Mouse (Mus musculus): ENCODE results near the gene Dclk1.

The Dclk1 gene

DNA sequence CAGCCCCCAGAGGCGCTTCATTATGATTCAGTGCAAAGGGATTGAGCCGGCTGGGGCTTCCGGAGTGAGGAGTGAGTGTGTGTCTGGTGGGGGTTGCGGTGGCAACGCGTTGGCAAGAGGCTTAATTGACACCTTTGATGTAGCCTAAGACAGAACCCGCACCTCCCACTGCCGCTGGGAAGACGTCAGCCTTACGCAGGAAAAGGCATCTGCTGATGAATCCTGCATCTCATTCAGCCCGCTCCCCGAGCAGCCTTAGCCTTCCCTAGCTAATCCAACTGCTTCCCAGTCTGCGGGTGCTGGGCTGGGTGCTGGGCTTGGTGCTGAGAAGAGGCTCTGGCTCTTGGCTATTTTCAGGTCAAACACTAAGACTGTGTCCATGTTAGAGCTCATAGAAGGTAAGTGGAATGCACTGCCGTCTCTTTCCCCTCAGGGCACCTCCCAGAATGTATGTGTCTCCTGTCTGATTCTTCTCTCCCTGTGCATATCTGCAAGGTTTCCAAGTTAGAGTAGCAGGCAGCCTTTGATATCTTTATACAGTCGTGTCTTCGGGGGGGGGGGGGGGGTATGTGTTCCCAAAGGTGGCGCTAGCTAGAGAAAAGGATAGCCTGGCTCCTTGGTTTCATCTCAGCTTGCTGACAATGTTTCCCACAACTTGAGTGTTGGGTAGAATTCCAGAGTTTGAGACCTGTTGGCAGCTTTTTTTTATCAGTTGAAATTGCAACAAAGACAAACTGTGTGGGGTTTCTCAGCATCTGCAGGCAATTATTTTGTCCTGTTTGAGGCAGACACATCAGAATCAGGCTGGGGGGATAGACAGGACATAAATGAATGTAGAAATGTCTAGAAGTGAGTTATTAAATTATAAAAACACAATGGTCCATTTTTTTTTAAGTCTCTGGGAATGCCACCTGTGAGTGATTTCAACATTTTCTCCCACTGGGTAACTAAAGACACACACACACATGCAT is 219.8 kb downstream of the Dclk1 start:
- DNase-seq = no peak

DNA sequence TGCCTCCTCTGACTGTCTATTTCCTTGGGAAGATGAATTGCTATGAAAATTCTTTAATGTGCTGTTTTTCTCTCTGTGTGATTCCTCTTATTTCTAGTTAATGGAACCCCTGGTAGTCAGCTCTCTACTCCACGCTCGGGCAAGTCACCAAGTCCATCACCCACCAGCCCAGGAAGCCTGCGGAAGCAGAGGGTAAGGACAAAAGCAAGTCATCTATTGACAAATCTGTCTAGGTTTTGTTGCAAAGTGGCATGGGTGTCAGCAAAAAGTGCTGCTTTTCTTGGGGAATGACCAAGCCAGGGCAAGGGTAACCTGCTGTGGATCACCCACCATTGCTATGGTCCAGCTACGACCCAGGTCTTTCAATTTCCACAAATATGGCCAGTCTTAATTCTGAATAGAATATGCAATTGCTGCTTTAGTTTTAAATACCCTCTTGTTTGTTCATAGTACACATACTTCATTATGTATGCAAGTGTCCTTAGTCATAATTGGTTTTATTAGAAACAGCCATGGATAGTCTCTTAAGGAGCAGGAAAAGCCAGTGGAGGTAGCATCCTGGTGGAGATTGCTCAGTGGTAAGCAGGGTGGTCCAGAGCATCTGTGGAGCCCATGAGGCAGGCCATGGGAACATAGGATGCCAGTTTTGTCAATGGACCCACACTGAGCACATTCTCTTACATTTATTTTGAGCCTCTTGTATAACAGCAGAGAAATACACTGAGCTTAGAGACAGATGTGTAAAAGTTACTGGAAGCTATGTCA is 220.9 kb downstream of the Dclk1 start:
- no peak for DNase-seq

DNA sequence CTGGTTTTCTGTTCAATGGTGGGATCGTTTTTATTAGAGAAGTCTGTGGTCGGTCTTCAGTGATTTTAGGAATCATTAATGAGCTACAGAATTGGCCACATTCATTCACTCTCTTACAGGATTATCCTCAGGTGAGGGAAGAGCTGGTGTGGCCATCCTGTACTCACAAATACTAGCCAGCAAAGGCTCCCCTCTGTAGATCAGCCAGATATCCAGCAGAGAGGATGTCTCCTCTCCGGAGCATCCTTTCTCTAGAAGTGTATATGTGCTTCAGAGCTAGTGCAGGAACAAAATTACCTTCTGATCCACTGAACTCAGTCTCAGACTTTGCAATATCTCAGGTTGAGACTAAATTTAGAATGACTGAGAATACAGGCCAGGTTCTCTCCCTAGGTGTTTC is 222.1 kb downstream of the Dclk1 start:
- DNase-seq = no peak

DNA sequence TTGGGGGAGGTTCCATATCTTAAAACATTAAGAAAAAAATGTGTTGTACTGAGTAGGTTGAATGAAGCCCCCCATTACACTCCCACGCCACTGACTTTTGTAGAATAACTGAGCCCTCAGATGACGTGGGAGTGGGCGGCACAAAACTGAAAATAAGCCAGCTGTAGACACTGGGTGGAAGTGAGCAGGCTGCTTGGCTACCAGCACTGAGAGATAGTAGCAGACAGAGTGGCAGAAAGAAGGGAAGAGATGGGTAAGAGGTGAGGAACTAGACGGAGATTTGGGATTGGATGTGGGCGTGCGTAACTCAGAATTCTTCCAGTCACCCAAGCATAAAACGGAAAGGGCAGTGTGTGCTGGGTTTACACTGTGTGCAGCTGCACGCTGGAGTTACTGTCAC is 223.6 kb downstream of the Dclk1 start:
- no peak for DNase-seq

DNA sequence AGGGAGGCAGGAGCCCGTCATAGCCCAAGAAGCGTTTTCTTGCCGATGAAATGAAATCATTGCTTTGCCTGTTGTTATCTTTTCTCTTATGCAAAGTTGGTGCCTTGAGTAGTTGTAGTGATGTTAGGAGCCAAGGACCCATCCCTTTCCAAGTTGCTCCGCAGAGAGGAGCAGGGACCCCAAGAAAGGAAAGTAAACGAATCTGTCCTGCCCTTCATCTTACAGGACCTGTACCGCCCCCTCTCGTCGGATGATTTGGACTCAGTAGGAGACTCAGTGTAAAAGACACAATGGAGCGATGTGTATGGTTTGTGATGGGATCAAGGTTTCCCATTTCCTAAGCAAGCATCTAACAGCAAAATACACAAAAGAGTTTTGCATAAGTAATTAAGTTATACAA is 224.2 kb downstream of the Dclk1 start:
- no peak for DNase-seq

DNA sequence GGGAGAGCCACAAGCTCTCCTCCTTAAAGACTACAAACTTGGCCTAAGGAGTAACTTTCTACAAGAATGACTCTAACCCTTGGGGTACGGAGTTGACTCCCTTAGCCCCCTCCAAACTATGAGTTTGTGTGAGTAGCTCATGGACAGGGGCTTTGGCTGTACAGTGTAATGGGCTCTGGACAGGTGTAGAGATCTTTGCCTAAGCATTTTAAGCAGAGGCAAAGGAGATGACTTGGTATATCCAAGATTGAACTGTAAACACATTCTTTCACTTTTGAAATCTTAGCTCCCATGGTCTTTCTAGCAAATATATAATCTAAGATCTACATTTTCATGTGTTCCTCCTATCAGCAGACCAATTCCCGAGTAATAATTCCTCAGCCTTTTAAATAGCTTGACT is 229.9 kb downstream of the Dclk1 start, which contains the start of gene Gm21954:
TSS of gene Gm21954 (minus strand) at position 101 of the 400 bp plus-strand sequence.
- DNase-seq = no peak

DNA sequence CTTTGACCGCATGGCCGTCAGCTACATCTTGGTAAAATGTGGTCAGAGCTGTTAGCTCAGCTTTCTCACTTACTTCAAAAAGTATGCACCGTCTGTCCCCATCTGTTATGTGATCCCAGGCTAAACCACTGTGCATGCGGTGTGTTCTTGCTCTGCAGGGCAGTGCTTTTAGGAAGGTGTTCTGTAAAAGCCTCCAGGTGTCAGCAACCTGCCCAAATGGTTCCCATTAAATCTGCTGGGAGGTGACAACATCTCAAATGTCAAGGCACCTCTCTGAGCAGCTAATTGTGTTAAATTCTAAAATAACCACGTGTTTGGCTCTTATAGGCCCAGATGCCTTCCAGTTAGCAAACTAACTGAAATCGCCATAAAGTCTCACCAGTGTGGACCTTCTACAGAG is 231.0 kb downstream of the Dclk1 start:
- no peak for DNase-seq

DNA sequence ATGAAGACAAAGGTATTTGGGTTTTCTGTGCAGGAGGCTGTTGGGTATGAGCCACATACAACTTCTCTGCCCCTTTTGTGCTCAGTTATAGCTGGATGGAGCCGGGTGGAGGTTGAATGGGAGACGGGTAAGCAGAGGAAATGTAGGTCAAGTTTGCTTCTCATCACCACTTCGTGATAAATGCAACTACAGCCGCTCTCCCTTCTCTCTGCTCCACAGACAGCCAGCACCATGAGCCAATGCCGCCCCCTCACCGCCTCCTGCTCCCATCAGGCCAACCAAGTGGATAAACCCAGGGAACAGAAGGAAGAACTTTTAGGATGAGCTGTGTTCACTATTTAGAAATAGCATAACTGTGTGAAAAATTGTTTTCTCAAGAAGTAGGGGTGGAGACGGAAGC is 234.5 kb downstream of the Dclk1 start:
- no peak for DNase-seq

DNA sequence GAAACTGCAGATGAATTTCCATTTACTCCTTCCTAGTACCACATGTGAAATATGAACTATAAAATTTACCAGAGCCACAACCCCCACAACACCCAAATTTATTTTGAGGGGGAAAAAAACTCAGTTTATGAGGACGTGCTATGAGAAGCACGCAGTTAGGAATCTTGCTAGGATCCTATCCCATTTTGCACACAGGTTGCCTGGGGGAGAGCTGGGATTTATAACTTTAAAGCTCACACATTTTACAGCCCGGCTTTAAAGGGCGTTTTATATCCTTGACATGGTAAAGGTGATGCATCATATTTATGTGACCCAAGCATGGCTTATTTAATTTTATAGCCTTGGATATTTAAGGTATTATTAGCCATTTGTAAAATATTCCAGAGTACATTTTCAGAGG is 237.1 kb downstream of the Dclk1 start:
- DNase-seq = no peak

DNA sequence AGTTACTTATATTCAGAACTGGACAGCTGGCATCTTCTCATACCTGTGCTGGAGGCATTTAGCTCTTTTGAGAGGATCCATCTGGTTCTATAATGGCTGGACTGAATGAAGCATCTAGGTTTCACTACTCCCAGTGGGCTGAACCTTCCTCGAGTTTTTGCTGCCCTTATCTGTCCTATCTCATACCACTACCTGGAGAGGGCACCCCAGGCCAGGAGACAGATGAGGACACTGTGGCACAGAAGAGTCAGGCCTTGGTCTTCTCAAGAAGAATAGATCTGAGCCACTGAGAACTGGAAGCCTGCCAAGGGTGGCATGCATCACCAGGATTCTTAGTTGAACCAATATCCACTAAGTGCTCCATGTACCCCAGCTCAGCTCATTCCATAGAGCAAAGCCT is 239.0 kb downstream of the Dclk1 start:
- no peak for DNase-seq

DNA sequence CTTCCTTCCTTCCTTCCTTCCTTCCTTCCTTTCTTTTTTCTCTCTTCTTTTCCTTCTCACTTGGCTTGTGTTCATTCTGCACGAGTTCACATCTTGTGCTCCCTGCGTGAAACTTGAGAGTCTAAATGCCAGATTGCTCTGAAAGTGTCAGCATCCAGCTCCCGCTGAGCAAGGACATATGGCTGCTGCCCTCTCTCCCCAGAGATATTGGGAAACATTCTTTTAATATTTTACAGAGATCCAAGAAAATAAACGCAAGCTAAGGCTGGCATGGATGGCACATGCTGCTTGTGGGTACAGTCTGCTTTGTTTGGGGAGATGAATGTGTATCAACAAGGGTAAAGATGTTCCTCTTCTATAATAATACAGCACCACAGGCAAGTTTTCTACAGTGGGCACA is 241.2 kb downstream of the Dclk1 start:
- DNase-seq = no peak

DNA sequence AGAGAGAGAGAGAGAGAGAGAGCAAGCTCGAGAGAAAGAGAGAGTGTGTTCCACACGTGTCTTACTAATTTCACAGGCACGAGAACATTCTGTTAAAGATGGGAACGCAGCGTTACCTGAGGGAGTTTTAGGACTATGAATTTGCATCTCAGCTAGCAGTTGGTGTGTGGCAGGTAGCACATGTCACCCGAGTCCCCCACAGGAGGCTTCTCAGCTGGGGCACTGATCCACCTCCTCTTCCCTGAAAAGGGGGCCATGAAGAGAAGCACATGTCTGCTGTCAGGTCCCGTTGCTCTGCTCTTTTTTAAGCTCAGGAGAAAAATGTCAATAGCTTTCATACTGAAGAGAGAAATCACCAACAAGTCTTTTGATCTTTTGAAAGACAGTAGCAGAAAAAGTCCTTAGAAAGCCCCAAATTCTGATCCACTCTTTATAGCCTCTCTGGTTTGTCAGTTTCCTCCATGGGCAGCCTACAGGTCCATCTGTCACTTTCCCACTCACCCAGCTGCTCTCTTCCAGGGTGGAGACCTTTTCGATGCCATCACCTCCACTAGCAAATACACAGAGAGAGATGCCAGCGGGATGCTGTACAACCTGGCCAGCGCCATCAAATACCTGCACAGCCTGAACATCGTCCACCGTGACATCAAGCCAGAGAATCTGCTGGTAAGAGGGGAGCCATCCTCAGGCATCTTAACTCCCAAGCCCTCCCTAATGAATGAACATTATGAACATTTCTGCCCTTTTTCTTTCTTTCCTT is 247.2 kb downstream of the Dclk1 start:
- no peak for DNase-seq

DNA sequence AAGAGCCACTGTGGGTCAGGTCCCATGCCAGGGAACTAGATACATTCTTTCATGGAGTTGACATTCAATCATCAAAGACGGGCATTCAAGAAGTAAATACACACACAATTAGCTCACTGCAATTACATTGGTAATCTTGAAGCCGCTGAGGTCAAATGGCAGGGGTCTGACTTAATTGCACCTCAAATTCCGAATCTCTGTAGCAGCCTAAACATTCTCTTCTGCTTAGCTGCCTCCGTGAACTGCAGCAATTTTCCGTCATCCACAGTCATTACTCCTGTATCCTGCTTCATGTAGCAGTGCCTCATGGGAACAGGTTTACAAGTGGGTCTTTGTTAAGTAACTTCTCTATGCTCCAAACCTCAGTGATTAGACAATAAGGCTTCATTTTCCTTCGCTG is 249.9 kb downstream of the Dclk1 start:
- DNase-seq = no peak

DNA sequence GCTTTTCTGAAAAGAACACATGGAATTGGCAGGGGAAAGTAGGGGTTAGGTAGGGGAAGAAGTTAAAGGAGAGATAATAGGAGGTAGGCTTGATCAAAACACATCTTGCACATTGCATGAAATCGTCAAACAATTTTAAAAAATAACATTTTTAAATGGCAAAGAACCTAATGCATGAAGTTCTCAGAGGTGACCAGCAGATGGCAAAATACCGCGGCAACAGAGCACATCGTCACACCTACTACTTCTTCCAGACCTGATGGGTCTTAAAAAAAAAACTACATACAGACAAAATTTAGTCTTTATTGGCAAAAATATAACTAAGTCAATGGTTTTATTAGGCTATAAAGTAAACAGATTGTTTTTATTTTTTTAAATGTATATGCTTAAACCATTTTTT is 252.2 kb downstream of the Dclk1 start:
- no peak for DNase-seq

DNA sequence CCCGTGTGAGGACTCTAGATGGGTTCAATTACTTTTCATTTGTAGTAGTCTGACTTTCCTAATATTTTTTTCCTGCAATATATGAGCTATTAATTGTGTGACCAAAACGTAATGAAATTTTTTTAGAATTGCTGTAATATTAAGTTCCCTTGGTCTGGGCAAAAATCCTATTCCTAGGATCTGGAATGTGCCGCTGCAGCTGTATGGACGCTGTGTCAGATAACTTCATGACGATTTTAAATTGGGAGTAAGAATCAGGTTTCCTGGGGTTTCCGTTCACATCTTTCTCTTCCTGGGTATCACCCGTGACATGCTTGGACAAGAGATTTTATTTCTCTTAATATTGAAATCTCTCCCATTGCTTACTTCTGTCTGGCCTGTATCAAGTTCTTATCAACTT is 253.1 kb downstream of the Dclk1 start:
- no peak for DNase-seq

DNA sequence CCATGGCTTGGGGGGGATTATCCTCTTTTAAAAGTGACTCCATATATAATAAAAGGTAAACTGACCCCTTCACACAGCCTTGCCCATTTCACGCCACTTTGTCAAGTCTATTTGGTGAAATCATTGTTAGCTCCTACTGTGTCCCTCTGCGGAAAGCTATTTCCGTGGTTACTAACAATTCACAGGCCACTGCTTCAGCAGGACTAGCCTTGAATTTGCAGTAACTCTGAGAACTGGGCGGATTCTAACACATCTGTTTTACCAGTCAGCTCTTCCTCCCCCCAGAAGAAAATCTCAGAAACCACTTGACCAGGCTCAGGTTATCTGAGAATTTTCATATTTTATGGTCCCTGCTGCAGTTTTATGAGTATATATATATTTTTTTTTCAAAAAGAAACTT is 253.7 kb downstream of the Dclk1 start:
- no peak for DNase-seq

DNA sequence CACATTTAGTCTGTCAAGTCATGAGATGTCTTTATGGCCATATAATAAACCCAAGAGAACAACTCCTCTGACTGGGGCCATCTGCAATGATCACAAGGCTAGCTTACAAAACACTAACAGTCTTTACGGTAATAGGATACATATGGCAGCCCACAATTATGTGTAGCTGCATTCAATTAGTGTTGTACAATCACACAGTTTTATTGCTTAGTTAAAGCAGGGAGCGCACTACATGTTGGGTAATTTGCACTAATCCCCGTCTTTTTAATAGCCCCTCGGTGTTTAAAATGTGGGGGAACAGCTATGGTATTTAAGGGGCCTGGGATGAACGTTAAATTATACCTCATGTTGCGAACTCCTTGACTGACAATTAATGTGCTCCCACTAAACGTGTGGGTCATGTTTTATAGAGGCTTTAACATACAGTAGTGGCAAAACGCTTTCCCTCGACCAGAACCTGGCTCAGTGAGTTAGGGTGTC is 254.3 kb downstream of the Dclk1 start:
- no peak for DNase-seq

DNA sequence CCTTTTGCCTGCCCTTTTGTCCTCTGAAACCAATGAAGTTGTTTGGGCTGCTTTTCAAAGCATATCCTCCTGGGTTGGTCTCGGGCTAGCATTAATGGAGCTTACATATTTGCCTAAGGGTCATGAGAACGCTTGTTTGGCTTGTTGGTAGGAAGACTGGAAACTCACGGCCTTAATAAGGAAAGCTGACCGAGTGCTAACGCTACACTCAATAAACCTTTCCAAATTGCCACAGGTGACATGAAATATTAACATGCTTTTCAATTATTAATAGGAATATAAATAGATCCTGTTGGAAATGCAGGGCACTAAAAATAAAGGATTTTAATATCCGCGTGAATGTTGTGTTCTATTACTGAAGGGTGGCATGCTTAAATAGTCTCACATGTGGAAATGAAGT is 257.1 kb downstream of the Dclk1 start:
- no peak for DNase-seq

DNA sequence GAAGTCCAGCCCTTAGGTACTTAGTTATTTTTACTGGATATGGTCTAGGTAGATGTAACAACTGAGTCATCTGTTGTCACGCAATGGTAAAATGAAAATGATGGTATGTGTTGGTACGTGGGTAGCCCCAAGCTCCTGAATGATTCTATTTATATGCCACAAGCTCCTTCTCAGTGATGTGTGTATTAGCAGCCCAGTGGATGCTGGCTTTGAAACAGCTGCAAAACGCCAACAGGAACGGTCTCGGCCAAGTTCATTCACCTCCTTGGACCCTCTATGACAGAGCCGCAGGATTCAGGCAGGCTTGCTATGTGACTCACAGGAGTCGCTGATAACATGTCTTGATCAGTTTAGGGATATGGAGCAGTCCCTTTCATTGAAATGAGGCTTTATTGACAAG is 268.0 kb downstream of the Dclk1 start:
- DNase-seq = no peak

DNA sequence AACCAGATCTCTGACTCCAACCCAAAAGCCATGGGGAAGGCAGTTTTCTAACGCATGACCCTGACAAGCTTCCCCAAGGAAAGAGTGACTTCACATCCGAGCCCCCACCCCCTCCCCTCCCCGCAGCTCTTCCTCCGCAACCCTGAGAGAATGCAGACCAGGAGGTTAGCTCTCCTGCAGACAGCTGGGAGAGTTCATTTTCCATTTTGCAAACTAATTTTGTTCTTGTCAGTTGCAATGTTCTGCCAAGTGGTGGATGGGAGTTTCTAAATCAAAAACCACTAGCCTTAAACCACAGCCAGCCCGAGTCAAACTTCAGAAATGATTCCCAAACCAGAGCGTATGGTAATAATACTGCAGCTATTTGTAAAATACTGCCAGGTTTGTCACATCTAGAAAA is 269.5 kb downstream of the Dclk1 start:
- DNase-seq = no peak

DNA sequence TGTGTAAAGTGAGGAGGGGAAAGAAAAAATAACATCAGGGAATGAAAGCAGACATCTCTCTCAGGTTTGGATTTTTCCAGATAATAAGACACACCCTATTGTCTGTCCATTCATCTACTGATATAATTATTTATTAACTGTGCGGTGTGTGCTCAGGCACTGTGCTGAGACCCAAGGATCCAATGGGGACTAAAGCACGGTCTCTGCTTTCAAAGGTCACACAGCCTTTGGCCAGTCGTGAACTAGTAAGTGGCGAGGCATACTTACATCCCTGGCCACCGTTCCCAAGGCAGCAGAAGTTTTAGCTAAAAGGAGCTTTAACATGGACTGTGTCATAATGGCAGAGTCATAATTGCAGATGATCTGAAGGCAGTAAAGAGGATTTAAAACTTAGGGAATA is 273.8 kb downstream of the Dclk1 start:
- DNase-seq = no peak

DNA sequence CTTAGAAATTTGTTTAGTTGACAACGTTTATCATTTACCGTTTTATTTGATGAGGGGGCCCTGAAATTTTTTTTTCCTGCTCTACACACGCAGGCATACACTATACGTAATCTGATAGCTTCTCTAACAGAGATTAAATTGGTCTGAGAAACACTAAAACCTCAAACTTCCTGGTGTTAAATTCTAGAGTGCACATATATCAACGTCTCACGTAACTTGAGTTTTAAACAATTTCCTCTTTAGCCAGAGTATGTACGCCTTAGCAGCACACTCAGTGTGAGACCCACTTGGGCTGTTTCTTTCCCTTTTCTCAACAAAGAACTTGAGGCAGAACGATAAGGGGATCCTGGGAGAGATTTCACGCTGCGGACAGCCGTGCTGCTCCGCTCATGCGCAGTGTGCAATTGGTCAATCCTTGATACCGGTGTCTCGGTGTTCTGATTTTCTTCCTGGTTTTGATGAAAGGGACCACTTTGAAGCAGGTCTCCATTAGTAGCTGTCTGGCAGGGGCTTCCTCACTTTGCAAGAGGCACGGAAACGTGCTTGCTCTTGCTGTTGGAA is 275.4 kb downstream of the Dclk1 start:
- no peak for DNase-seq

All from B cell, adult 2 months (primary cell).